12 mouse cellular contexts compared by ENCODE assay signal in genomic region chr17:15024502-15025193, GRCm38 (mm10). TPM values are rescaled to one million over a fixed set of nuclear protein-coding genes. Genes with fewer than 3 reads are reported as not detected.
A peak's percentile ranks its signal among the peaks of the same experiment; 100 is the strongest.
DNase-seq lines count a peak whose midpoint lies in the region; ATAC-seq lines count a peak whose summit lies in the region.
"Not testable (repeated sequence)": the region's sequence is repeated elsewhere in the genome, so short reads cannot be mapped to it uniquely, and the experiment has no call there.
"Had no signal": no experiment of that assay in that cellular context is flagged by ENCODE, and none has a peak within 500 bp of the region (broad histone marks: within the 10 kb centered on the region; RNA-seq: fewer than 3 reads in every experiment).

No protein-coding gene starts in this region.

- WGBS in embryonic facial prominence, embryonic 14.5 days, result no CpG with 5 or more reads among the region's 48 CpGs
- no CpG with 5 or more reads among the region's 48 CpGs for WGBS in hindbrain, embryonic 12.5 days
- no CpG with 5 or more reads among the region's 48 CpGs for WGBS in kidney, embryonic 14.5 days
- WGBS in liver, embryonic 13.5 days (ENCODE audit: insufficient replicate concordance), result no CpG with 5 or more reads among the region's 48 CpGs
- WGBS in neural tube, embryonic 13.5 days, result no CpG with 5 or more reads among the region's 48 CpGs

- H3K4me3 ChIP-seq in embryonic facial prominence, embryonic 14.5 days (ENCODE audit: low read depth, low read length); hindbrain, embryonic 12.5 days; kidney, embryonic 14.5 days (ENCODE audit: low read length); liver, embryonic 13.5 days (replicated peaks); neural tube, embryonic 13.5 days: not testable (repeated sequence)

- H3K4me2 ChIP-seq in embryonic facial prominence, embryonic 14.5 days (ENCODE audit: low read depth, low read length); hindbrain, embryonic 12.5 days (replicated peaks); kidney, embryonic 14.5 days (replicated peaks; ENCODE audit: low read depth, low read length); liver, embryonic 13.5 days; neural tube, embryonic 13.5 days: not testable (repeated sequence)

- not testable (repeated sequence) for H3K9ac ChIP-seq in embryonic facial prominence, embryonic 14.5 days (ENCODE audit: low read depth, low read length); hindbrain, embryonic 12.5 days; kidney, embryonic 14.5 days (ENCODE audit: low read depth, low read length); liver, embryonic 13.5 days; neural tube, embryonic 13.5 days

- not testable (repeated sequence) for H3K4me1 ChIP-seq in embryonic facial prominence, embryonic 14.5 days (ENCODE audit: control insufficient read depth, insufficient read depth, low read length); hindbrain, embryonic 12.5 days; kidney, embryonic 14.5 days (ENCODE audit: control insufficient read depth, insufficient read depth, low read length); liver, embryonic 13.5 days (replicated peaks); neural tube, embryonic 13.5 days (replicated peaks)

- H3K27ac ChIP-seq in embryonic facial prominence, embryonic 14.5 days (replicated peaks; ENCODE audit: low read depth, low read length); hindbrain, embryonic 12.5 days; kidney, embryonic 14.5 days (ENCODE audit: low read depth, low read length); liver, embryonic 13.5 days; neural tube, embryonic 13.5 days (replicated peaks): not testable (repeated sequence)

- ATAC-seq in embryonic facial prominence, embryonic 14.5 days (ENCODE audit: low read depth), result peak; percentile 91
- peak; percentile 31 for ATAC-seq in frontal cortex, adult (ENCODE audit: low TSS enrichment)
- ATAC-seq in hindbrain, embryonic 12.5 days (ENCODE audit: low FRiP score), result peak; percentile 92
- ATAC-seq in kidney, embryonic 14.5 days (ENCODE audit: low FRiP score, low TSS enrichment), result peak; percentile 93
- peak; percentile 52 for ATAC-seq in liver, embryonic 13.5 days (ENCODE audit: low read depth)
- ATAC-seq in megakaryocyte-erythroid progenitor cell, adult 5-6 weeks (replicated peaks; ENCODE audit: low FRiP score, low TSS enrichment, poor library complexity, severe bottlenecking), result peak; percentile 31
- ATAC-seq in neural tube, embryonic 13.5 days (ENCODE audit: low read depth), result peak; percentile 91

- DNase-seq in embryonic facial prominence, embryonic 14.5 days (ENCODE audit: low spot score); liver, embryonic 13.5 days: not testable (repeated sequence)

- H3K36me3 ChIP-seq in embryonic facial prominence, embryonic 14.5 days (ENCODE audit: control insufficient read depth, insufficient read depth, low read length); hindbrain, embryonic 12.5 days; kidney, embryonic 14.5 days (ENCODE audit: control insufficient read depth, insufficient read depth, low read length); liver, embryonic 13.5 days; neural tube, embryonic 13.5 days: not testable (repeated sequence)

- not testable (repeated sequence) for H3K9me3 ChIP-seq in embryonic facial prominence, embryonic 14.5 days (ENCODE audit: control insufficient read depth, low read length); hindbrain, embryonic 12.5 days (replicated peaks); kidney, embryonic 14.5 days (ENCODE audit: control insufficient read depth, low read length); liver, embryonic 13.5 days (replicated peaks); neural tube, embryonic 13.5 days

- H3K27me3 ChIP-seq in embryonic facial prominence, embryonic 14.5 days (replicated peaks; ENCODE audit: control insufficient read depth, insufficient read depth, low read length); hindbrain, embryonic 12.5 days; kidney, embryonic 14.5 days (ENCODE audit: control insufficient read depth, insufficient read depth, low read length); liver, embryonic 13.5 days; neural tube, embryonic 13.5 days: not testable (repeated sequence)

RNA-seq across cellular contexts. Expression of gene Gm3435, which starts 14.7 kb away (rescaled TPM):
- polyA plus RNA-seq in embryonic facial prominence, embryonic 14.5 days (2014; fragmentation: Nextera tagmentation; extraction: Ambion mirVana), result 2.7 and 4.4 TPM in 2 replicates
- polyA plus RNA-seq in hindbrain, embryonic 12.5 days (2016; fragmentation: Nextera tagmentation; extraction: Ambion mirVana), result 10.3 and 11.7 TPM in 2 replicates
- polyA plus RNA-seq in kidney, embryonic 14.5 days (2014; fragmentation: Nextera tagmentation; extraction: Ambion mirVana), result 5.2 and 8.2 TPM in 2 replicates
- polyA plus RNA-seq in liver, embryonic 13.5 days (2015; fragmentation: Nextera tagmentation; extraction: Ambion mirVana), result 3.8 and 4.8 TPM in 2 replicates
- 1.1 and 14.5 TPM in 2 replicates for total RNA-seq in megakaryocyte-erythroid progenitor cell, adult 5-6 weeks (2014; fragmentation: Nextera tagmentation)
- 5.1 and 7.2 TPM in 2 replicates for total RNA-seq in megakaryocyte-erythroid progenitor cell, adult 5-6 weeks (2017)
- 8.0 and 9.1 TPM in 2 replicates for polyA plus RNA-seq in neural tube, embryonic 13.5 days (2015; fragmentation: Nextera tagmentation; extraction: Ambion mirVana)
- polyA plus RNA-seq: adrenal gland, adult 2 months had no signal

RNA-seq across cellular contexts. Expression of gene Ermard, which starts 16.4 kb away (rescaled TPM):
- 49.7 and 54.8 TPM in 2 replicates for polyA plus RNA-seq in embryonic facial prominence, embryonic 14.5 days (2014; fragmentation: Nextera tagmentation; extraction: Ambion mirVana)
- polyA plus RNA-seq in hindbrain, embryonic 12.5 days (2016; fragmentation: Nextera tagmentation; extraction: Ambion mirVana), result 97.1 and 112 TPM in 2 replicates
- polyA plus RNA-seq in kidney, embryonic 14.5 days (2014; fragmentation: Nextera tagmentation; extraction: Ambion mirVana), result 70.0 and 96.9 TPM in 2 replicates
- polyA plus RNA-seq in liver, embryonic 13.5 days (2015; fragmentation: Nextera tagmentation; extraction: Ambion mirVana), result 28.6 and 31.5 TPM in 2 replicates
- total RNA-seq in megakaryocyte-erythroid progenitor cell, adult 5-6 weeks (2014; fragmentation: Nextera tagmentation), result 96.5 and 117 TPM in 2 replicates
- 26.7 and 35.7 TPM in 2 replicates for total RNA-seq in megakaryocyte-erythroid progenitor cell, adult 5-6 weeks (2017)
- polyA plus RNA-seq in neural tube, embryonic 13.5 days (2015; fragmentation: Nextera tagmentation; extraction: Ambion mirVana), result 97.4 and 101 TPM in 2 replicates

RNA-seq across cellular contexts. Expression of gene Tcte3, which starts 16.6 kb away (rescaled TPM):
- polyA plus RNA-seq in embryonic facial prominence, embryonic 14.5 days (2014; fragmentation: Nextera tagmentation; extraction: Ambion mirVana), result not detected in 2 replicates
- not detected in 2 replicates for polyA plus RNA-seq in hindbrain, embryonic 12.5 days (2016; fragmentation: Nextera tagmentation; extraction: Ambion mirVana)
- polyA plus RNA-seq in kidney, embryonic 14.5 days (2014; fragmentation: Nextera tagmentation; extraction: Ambion mirVana), result not detected in 2 replicates
- 2.1 and 3.1 TPM in 2 replicates for polyA plus RNA-seq in liver, embryonic 13.5 days (2015; fragmentation: Nextera tagmentation; extraction: Ambion mirVana)
- 6.5 and 7.7 TPM in 2 replicates for total RNA-seq in megakaryocyte-erythroid progenitor cell, adult 5-6 weeks (2014; fragmentation: Nextera tagmentation)
- total RNA-seq in megakaryocyte-erythroid progenitor cell, adult 5-6 weeks (2017), result 3.3 TPM in 1 of 2 replicates, not detected in the other
- polyA plus RNA-seq in neural tube, embryonic 13.5 days (2015; fragmentation: Nextera tagmentation; extraction: Ambion mirVana), result 0.92 TPM in 1 of 2 replicates, not detected in the other
- total RNA-seq: heart, postnatal 36 days had no signal
- polyA plus RNA-seq: adrenal gland, adult 2 months had no signal

RNA-seq across cellular contexts. Expression of gene Gm3448, which starts 16.7 kb away (rescaled TPM):
- 2.4 and 2.8 TPM in 2 replicates for polyA plus RNA-seq in embryonic facial prominence, embryonic 14.5 days (2014; fragmentation: Nextera tagmentation; extraction: Ambion mirVana)
- 5.9 and 6.5 TPM in 2 replicates for polyA plus RNA-seq in hindbrain, embryonic 12.5 days (2016; fragmentation: Nextera tagmentation; extraction: Ambion mirVana)
- 3.8 and 4.0 TPM in 2 replicates for polyA plus RNA-seq in kidney, embryonic 14.5 days (2014; fragmentation: Nextera tagmentation; extraction: Ambion mirVana)
- 3.9 and 4.9 TPM in 2 replicates for polyA plus RNA-seq in liver, embryonic 13.5 days (2015; fragmentation: Nextera tagmentation; extraction: Ambion mirVana)
- 4.2 and 7.4 TPM in 2 replicates for total RNA-seq in megakaryocyte-erythroid progenitor cell, adult 5-6 weeks (2014; fragmentation: Nextera tagmentation)
- total RNA-seq in megakaryocyte-erythroid progenitor cell, adult 5-6 weeks (2017), result 10.1 and 11.8 TPM in 2 replicates
- polyA plus RNA-seq in neural tube, embryonic 13.5 days (2015; fragmentation: Nextera tagmentation; extraction: Ambion mirVana), result 3.4 and 4.0 TPM in 2 replicates

RNA-seq across cellular contexts. Expression of gene Gm3417, which starts 46.1 kb away (rescaled TPM):
- polyA plus RNA-seq in embryonic facial prominence, embryonic 14.5 days (2014; fragmentation: Nextera tagmentation; extraction: Ambion mirVana), result 1.2 and 3.7 TPM in 2 replicates
- 1.1 TPM in 1 of 2 replicates, not detected in the other for polyA plus RNA-seq in hindbrain, embryonic 12.5 days (2016; fragmentation: Nextera tagmentation; extraction: Ambion mirVana)
- polyA plus RNA-seq in kidney, embryonic 14.5 days (2014; fragmentation: Nextera tagmentation; extraction: Ambion mirVana), result 1.1 TPM in 1 of 2 replicates, not detected in the other
- 1.2 and 1.7 TPM in 2 replicates for polyA plus RNA-seq in liver, embryonic 13.5 days (2015; fragmentation: Nextera tagmentation; extraction: Ambion mirVana)
- total RNA-seq in megakaryocyte-erythroid progenitor cell, adult 5-6 weeks (2014; fragmentation: Nextera tagmentation), result 0.96 and 11.1 TPM in 2 replicates
- total RNA-seq in megakaryocyte-erythroid progenitor cell, adult 5-6 weeks (2017), result 6.2 TPM in 1 of 2 replicates, not detected in the other
- 0.88 TPM in 1 of 2 replicates, not detected in the other for polyA plus RNA-seq in neural tube, embryonic 13.5 days (2015; fragmentation: Nextera tagmentation; extraction: Ambion mirVana)
- total RNA-seq: adrenal gland, adult 2 months; heart, postnatal 36 days; layer of hippocampus, postnatal 10 days; left cerebral cortex, postnatal 25 days had no signal
- polyA plus RNA-seq: urinary bladder, adult 2 months had no signal

Comparison
In these comparisons a context has a peak if more than half of its experiments do, and no peak if none do; other contexts are left out.
1. ATAC-seq: peak in every context shown above with its lines; median percentile 93 in kidney, embryonic 14.5 days; 92 in hindbrain, embryonic 12.5 days; 91 in embryonic facial prominence, embryonic 14.5 days; 91 in neural tube, embryonic 13.5 days; 52 in liver, embryonic 13.5 days; 31 in frontal cortex, adult; 31 in megakaryocyte-erythroid progenitor cell, adult 5-6 weeks.